Mouse (Mus musculus): ENCODE results near the gene Ufsp2.

- TF ChIP-seq CTCF (IDR thresholded peaks at IDR 0.05; ENCODE audit: insufficient read depth, low read depth, low read length) (no peak), POLR2A (IDR thresholded peaks at IDR 0.05; ENCODE audit: insufficient read depth, low read depth, low read length) (no peak)
These were observed 4.4 kb upstream of the Ufsp2 start for GRCm38 (mm10) chr8:45970894-45971293.

All from olfactory bulb, adult 2 months (tissue).